Mouse (Mus musculus): ENCODE measurements around the gene Sept9.

The Sept9 gene

DNA sequence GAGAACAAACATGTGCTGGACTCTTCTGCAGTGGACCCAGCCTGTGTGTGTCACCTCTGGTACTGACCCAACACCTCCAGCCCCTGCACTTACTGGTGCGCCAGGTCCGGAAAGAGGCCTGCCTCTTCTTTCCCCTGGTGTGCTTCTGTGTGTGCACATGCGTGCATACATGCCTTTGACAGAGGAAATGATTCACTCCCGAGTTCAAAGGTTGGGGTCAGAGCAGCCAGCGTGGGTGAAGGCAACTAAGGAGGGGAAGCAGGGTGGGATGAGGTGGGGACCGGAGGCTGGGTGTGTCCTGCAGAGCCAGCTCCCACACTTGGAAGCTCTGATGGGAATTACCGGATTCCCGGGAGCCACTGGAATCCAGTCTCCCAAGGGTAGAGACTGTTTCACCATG, 46.8 kb downstream of the Sept9 start:
- DNase-seq (ENCODE audit: low spot score): peak; percentile 28

DNA sequence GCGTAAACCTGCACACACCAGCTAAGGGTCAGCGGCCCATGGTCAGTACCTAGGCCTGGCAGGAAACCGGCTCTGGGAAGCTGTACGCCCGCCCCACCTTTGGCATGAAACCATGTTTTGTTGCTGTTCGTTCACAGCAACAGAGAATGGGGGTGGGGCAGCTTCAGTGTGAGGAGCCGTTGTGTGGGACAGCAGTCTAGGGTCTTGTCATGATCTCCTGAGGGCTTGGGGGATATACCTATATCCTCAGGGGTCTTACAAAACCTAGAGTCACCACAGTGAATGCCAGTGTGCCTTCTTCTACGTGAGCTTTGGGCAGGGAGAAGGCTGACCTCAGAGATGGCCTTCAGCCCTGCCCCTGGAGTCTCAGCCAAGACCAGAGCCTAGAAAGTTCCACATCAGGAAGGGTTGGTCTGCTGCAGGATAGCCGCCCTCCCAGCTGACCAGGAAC, 47.5 kb downstream of the Sept9 start:
- DNase-seq (ENCODE audit: low spot score): no peak

DNA sequence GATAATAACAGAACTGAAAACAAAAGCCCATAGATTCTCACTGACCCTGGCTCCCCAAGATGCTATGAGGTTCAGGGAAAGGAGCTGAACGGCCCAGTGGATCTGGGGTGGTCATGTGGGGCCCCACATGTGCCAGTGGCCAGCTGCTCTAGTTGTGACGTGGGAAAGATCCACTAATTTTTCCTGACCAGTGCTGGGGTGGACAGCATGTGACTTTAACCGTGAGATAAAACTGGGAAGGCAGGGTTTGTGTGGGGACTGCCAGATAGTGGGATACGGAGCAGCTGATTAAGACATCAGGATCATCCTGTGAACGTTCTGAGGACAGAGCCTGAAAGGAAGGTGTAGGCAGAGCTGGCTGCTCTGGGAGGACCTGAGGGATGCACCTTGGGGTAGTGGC, 48.1 kb downstream of the Sept9 start:
- no peak for DNase-seq (ENCODE audit: low spot score)

DNA sequence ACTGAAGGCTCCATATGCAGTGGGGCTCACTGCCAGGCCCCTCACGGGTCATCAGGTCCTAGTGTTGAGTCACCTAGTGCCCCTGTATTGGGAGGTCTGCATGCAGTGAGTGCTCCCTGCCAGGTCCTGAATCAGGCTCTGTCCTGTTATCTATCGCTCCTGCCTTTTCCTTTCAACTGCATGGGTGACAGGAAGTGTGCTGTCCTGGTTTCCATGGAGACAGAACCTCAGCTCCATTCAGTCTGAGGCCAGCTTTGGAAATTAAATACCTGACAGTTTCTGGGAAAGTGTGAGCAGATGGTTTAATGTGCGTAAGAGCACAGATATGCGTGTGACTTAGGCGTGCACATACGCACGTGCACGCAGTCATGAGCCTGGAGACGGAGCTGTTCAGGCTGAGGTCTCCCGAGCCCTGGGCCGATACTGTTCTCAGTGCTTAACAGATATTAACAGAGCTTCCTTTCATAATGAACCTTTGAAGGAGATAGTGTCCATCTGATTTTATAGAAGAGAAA, 49.3 kb downstream of the Sept9 start:
- no peak for DNase-seq (ENCODE audit: low spot score)

DNA sequence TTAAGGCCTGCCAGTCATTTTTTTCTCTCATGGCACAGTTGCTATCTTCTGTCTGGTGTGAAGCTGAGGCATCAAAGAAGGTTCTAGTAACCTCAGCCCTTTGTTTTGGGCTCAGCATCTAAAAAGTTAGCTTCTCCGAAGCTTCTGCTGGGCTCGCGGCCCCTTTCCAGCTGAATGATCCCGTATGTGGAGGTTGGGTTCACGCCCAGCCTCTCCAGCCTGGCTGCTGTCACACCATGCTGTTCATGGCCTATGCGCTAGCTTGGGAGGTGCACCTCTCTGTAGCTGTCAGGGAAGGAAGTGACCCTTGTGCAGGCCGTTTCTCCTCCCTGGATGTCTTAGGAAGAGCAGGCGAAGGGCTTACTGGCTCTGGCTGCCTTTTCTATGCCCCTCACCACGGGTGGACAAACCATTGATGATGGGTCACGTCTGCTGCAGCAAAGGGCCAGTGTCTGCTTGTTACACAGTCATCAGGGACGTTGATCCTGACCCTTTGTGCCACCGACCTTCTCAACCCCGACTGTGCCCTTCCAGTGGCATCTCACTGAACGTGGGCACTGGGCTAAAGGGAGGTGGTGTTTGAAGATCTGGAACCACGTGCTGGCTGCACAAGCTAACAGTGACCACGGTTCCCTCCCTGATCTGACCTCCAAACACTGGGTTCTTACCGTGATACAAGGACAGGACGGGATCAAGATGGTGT, 50.0 kb downstream of the Sept9 start:
- DNase-seq (ENCODE audit: low spot score): no peak

DNA sequence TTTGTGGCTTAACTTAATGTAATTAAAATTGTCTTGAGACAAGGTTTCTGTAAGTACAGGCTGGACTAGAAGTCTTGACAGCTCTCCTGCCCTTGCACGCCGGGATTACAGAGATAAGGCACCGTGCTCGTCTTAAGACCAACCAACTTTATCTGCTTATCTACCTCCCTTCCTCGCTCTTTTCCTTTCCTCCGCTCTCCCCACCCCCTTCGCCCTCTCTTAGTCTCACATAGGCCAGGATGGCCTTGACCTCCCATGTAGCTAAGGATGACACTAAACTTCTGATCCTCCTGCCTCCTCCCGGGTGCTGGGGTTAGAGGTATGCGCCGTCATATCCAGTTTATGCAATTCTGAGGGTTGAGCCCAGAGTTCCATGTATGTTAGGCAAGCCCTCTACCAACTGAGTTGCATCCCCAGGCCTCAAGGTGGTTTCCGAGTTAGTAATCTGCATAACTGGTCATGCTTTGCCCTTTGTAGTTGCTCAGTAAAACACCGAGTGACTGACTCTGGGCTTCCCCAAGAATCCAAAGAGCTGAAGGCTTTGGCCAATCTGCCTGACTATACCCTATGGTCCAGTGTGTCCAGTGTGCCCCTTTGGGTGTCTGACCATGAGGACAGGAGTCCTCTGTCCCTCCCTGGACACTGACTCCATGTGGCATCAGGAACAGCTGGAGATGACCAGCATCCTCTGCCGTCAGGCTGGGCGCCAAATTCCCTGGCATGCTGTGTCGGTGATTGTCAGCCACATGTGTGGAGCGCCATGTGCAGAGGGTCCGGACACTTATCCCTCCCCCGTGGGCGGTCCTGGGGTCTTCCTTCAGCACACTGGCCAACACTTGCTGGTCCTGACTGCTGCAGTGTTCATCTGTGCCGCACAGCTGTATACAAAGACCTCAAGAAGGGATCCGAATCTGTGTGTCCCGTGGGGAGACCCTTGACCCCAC, 50.8 kb downstream of the Sept9 start:
- no peak for DNase-seq (ENCODE audit: low spot score)

DNA sequence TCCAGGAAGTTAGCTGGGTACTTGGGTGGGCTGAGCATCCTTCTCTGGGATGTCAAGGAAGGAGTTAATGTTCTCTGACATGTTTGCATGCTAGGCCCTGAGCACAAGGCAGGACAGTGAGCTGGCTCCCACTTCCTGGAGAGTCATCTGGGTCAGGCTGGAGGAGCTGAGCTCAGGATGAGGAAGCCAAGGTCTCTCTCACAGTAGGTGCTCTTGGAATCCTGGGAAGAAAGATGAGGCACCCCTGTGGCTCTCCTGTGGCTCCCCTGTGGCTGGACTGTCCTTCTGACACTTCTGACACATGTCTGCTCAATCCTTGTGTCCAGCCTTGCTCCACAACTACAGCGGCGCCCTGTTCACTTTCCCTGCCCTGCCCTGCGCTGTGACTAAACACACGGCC, 52.3 kb downstream of the Sept9 start:
- DNase-seq (ENCODE audit: low spot score): no peak

DNA sequence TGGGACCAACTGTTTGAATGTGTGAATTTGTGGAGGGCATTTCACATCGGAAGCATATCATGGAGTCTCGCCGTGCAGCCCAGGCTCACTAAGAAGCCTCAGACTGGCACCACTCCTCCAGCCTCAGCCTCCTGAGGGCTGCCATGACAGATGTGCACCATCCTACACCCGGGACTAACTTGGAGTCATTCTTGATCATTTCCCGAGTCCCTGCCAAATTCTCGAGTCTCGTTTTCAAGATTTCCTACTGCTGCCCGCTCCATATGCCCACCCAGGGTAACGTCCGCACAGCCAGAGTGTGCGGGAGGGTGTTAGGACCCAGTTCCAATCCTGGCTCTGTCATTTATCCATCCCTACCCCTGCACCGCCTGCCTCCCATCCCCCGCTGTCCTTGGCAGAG, 53.4 kb downstream of the Sept9 start:
- no peak for DNase-seq (ENCODE audit: low spot score)

DNA sequence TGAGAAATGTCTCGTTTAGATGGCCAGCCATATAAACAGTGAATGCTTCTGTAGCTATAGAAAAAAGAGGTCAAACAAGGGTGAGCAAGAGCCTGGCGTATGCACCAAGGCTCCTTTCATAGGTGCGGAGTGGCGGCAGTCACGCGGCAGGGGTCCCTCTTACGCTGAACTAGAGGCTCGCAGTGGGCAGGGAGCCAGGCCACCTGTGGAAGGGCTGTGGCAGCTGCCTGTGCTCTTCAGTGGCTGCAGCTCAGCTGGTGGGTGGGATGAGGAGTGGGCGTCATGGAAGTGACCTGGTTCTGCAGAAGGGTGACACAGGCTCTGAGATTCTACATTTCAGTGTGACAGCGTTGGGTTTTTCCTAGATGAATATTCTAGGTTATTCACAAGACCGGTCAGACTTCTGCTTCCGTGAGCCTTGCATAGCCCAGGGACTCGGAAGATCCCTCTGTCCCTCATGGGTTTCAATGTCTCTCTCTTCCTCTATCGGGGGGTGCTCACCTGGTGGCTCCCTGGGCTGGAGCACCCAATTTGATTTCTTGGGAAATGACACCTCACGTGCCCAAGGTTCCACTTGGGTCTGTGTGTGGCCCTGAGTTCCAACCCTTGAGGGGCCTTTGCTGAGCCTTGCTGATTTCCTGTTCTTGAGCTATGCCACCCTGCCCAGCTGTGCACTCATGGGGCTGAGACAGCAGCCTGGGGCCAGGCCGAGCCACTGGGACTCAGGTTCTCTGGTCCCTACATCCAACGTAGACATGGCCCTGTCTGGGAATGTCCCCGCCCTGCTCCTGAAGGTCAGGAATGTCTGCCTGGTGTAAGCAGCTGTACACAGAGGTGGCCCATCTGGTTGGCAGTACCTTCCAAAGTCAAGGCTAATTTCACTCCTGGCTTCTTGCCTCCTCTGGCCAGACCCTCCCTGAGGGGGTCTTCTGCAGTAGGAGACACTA, 55.0 kb downstream of the Sept9 start:
- no peak for DNase-seq (ENCODE audit: low spot score)

DNA sequence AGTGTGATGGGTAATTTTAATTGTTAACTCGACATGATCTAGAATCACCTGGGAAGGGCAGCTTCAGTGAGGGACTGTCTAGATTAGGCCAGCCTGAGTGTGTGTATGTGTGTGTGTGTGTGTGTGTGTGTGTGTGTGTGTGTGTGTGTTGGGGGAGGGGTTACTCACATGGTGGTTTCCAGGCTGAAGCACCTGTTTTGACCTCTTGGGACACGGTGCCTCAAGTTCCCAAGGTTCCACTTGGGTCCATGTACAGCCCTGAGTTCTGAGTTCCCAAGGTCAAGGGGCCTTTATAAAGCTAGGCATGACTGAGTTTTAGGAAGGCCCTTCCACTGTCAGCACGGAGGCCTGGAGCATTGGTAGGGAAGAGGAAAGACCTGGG, 55.6 kb downstream of the Sept9 start:
- DNase-seq (ENCODE audit: low spot score): no peak

DNA sequence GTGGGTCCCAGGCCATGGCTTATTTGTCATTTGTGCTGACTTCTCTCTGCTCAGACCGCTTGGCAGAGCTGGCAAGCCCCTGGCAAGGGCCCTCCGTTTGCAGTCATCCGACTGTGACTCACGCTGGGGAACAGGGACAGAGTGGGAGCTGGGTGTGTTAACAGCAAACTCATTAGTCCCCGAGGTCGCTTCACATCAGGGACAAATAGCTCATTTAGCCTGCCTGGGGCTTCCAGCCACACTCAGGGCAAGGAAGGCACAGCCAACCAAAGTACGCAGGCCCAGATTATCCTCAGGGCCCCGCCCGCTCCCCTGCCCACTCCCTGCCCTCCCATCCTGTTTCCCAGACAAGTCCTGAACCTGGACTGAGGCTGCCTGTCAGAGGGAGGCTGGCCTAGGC, 56.6 kb downstream of the Sept9 start:
- DNase-seq (ENCODE audit: low spot score): no peak

DNA sequence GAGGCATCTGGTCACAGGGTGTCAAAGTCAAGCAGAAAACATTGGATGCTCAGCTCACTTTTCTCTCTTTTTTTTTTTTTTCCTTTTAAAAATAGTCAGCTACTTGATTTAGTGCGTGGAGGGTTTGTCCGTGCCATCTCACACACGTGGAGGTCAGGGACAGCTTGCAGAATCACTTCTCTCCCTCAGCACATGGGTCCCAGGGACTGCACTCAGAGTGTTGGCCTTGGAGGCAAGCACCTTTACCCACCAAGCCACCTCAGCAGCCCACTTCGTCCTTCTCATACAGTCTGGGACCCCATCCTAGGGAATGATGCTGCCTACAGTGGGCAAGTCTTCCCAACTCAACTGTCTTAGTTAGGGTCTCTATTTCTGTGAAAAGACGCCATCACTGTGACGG, 57.4 kb downstream of the Sept9 start:
- DNase-seq (ENCODE audit: low spot score): no peak

DNA sequence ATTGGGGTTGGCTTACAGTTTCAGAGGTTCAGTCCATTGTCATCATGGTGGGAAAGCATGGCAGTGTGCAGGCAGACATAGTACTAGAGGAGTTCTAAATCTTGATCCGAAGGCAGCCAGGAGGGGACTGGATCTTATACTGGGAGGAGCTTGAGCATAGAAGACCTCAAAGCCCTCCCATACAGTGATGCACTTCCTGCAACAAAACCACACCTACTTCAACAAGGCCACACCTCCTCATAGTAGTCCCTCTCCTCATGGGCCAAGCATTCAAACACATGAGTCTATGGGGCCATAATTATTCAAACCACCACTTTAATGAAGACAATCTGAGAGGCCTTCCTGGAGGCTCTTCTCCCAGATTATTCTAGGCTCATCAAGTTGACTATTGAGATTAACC, 57.8 kb downstream of the Sept9 start:
- no peak for DNase-seq (ENCODE audit: low spot score)

DNA sequence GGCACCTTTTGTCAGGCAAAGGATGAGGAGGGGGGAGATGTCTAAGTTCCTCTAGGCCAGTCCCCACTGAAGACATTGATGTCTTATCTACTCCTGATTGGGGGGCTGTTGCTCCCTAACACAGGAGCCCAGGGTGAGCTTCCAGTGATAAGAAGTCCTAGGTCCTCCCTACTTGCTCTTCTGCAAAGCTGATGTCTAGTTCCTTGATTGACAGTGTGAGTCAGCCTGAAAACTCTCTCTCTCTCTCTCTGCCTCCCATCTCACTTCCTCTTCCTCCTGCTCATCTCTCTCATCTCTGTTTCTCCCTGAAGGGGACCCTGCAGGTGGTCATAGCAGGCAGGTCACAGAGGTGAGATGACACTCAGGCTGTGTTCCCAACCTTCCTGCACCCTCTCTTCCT, 58.4 kb downstream of the Sept9 start:
- no peak for DNase-seq (ENCODE audit: low spot score)

DNA sequence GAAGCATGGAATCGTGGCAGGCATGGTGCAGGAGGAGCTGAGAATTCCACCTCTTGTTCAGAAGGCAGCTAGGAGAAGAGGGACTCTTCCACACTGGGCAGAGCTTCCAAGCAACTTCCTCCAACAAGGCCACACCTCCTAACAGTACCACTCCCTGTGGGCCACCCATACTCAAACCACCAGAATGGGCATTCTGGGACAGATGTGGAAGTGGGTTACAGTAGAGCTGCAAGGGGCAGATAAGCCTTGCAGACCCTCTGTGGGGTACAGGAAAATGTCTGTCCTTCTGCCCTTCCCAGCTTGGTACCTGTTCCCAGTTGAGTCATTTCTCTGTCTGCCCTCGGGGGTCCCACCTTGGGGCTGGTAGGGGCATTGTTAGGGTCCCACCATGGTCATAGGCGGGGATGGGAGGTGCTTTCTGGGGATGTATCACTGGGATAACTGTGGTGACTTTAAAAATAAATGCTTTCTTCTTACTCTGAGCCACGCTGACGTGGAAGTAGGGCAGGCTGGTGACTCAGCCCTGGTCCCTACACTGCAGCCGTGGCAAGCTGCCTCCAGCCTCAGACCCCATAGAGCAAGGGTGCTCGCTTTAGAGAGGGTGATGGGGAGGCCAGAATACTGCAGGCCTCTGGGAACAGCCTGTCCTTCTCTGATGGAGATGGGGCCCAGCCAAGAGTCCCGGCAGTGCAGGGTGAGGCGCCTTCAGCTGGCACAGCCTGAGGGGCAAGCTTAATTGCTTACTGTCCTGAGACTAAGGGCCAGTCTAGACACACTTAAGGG, 59.9 kb downstream of the Sept9 start:
- DNase-seq (ENCODE audit: low spot score): no peak

DNA sequence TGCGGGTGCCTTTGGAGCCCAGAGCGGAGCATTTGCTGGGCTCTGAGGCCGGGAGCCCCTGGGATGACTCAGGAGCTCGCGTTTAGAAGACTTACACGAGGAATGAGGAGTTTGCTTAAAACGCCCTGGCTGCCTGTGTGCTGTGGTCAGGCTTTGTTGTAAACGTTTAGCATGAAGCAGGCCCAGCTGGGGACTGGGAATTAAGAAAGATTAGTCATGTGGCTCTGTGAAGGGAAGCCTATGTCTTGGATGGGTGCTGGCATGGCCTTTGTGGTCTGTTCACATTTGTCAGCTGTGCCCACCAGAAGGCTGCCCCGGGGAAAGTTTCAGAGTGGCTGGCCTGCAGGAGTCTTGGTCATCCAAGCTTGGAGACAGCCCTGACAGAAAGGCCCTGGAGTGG, 61.2 kb downstream of the Sept9 start:
- DNase-seq (ENCODE audit: low spot score): no peak

DNA sequence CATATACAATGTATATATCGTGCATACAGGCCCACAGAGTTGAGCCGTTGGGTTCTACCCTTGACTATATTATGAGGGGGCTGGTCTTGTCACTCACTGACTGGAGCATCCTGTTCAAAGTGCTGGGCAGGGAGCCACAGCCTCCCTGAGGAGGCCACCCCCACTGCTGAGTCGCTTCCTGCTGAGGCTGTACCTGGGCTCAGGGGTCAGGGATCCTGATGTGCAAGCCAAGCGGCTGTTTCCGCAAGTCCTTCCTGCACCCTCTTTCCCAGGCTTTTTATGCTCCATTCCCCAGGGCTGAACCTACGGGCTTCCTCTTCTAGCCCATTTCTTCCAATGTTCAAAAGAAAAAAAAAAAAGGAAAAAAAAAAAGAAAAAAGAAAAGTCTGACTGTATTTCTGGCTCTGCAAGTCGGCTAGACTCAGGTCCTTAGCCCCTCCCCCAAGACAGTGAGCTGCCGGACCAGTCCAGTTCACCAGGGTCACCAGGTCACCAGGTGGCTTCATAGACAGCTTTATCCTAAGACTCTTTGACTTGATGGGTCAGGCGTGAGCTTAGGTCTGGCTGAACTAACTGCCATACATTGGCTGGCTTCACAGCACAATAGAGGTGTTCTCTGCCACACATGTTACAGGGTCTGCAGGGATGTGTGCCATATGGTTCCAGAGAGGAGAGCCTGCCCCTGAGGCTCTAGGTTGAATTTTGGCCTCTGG, 63.8 kb downstream of the Sept9 start:
- DNase-seq (ENCODE audit: low spot score): no peak

DNA sequence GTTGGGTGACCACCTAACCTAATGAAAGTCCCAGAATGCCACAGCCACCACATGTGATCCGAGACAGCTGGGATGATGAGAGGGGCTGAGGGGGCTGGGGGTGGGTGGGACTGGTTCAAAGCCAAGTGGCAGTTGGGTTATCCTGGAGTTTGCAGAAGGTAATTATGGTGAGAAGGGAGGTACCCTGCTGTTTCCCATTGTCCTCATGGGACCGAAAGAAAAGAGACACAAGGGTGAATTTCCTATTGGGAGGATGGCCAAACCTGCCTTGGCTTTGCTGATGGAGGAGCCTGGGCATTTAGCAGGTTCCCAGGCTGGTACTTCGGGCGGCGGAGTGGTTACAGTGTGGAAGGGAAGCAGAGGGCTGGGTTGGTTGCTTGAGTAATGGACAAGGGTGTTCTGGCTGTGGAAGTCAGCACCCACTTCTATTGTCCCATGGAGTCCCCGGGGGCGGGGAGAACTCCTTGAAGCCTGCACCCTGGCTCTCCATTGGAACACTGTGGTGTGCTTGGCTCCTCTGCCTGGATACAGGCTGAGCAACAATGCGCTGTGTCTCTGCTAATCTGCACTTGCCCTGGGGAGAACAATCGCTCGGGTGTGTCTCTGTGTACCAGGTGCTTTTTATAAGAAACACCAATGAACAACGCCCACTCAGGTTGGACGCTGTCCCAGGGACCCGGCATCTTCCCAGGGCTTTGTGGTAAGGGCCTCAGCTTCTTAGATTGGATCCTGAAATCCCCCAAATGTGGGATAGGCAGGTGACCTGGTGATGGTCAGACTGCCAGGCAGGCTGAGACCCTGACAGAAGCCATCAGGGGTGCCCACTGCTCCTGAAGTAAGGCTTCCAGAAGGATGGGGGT, 64.9 kb downstream of the Sept9 start:
- DNase-seq (ENCODE audit: low spot score): no peak

DNA sequence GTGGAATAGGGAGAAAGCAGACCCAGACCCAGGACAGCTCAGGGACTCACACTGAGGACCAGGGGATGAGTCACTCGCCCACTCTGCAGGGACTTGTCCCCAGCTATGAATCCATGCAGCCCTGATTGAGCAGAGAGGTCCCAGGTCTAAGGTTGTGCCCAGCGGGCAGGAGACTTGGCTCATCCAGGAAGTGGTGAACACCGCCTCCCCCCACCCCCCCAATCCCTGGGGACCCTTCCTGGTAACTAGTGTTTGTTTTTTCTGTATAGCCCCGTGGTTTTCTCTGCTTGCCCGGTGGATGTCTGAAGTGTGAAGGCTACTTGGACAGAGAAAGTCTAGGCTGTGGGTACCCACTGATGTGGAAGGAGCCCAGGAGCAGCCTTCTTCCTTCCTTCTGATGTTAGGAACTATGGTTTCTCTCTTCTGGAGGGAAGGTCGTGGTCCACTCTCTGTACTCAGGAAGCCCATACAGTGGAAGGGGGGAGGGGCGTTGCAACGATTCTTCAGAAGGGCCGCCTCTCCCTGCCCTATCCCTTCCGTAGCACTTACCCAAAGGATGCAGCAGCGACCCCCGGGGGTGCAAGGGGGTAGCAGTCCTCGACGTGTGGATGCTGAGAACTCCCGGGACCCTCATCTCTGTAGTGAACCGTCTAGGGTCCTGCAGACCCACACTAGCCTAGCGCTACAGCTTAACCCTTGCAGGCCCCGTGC, 66.0 kb downstream of the Sept9 start:
- DNase-seq (ENCODE audit: low spot score): peak; percentile 45

All from T-cell, adult 2 months (primary cell).